Mouse (Mus musculus): ENCODE measurements around the gene Tmem63c. TPM values are rescaled to one million over a fixed set of nuclear protein-coding genes. Genes with fewer than 3 reads are reported as not detected.

The Tmem63c gene
- 0.11 and 0.12 TPM in 2 replicates for polyA plus RNA-seq (2015; fragmentation: Nextera tagmentation; extraction: Ambion mirVana)

DNA sequence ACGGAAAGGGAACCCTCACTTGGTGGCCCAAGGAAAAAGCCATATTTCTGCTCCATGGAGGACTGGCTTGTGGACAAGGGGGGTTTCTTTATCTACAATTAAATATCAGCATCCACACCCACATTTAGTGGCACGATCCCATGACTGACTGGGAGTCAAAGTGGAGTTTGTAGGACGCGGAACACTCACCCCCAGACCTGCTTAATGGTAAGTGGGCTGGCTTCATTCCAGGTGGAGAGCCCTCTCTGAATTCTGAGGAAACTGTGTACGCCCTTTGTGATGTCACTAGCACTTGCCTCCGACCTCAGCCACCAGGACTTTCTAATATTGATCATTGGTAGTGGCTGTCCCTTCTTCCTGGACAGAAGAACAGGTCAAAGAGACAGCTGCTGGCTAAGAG is at the start of gene Tmem63c:
Tmem63c (plus strand) TSS at position 301 of the 400 bp plus-strand sequence.
- H3K36me3 ChIP-seq (ENCODE audit: insufficient read depth, low read length): no peaks in the 10 kb centered on the region
- DNase-seq (ENCODE audit: low spot score): no peak
- H3K4me1 ChIP-seq (ENCODE audit: insufficient read depth, low read depth, low read length): no peaks in the 10 kb centered on the region
- H3K27ac ChIP-seq (ENCODE audit: low read length): no peak within 1 kb of the TSS
- H3K27me3 ChIP-seq (replicated peaks; ENCODE audit: insufficient read depth, low read length): no peaks in the 10 kb centered on the region
- H3K9ac ChIP-seq (replicated peaks; ENCODE audit: low read depth): no peak within 1 kb of the TSS
- TF ChIP-seq EP300 (IDR thresholded peaks at IDR 0.05): no peak
- no peak for ATAC-seq
- H3K4me2 ChIP-seq (replicated peaks; ENCODE audit: low read depth, low read length): no peak within 1 kb of the TSS
- no peaks in the 10 kb centered on the region for H3K9me3 ChIP-seq (ENCODE audit: low read length)
- no peak within 1 kb of the TSS for H3K4me3 ChIP-seq (ENCODE audit: low read depth, low read length)
- 60% methylated on average over 6 of the region's 6 CpGs for WGBS

DNA sequence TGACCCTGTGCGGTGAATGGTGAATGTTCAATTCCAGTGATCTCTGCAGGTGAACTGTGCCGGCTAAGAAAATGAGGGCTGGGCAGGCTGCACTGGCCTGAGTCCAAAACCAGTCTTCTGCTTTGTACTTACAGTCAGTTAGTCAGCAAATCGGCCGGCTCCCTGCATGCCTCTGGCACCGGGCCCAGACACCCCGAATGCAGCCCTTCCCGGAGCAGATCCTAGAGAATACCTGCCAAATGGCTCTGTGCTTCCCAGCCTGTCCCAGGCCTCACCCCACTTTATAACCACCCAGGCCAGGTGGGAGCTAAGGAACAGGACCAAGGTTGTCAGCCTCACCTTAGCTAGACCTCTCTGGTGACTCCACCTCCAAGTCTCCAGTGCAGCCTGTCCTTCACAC is 47.9 kb upstream of the Tmem63c start:
- WGBS: 9% methylated on average over 7 of the region's 7 CpGs
- ATAC-seq (peak; percentile 37), DNase-seq (ENCODE audit: low spot score) (peak; percentile 77)
- TF ChIP-seq EP300 (IDR thresholded peaks at IDR 0.05) (no peak), CTCF (IDR thresholded peaks at IDR 0.05) (no peak)
- Histone ChIP-seq H3K27ac (ENCODE audit: low read length) (no peak overlapping the region), H3K9ac (replicated peaks; ENCODE audit: low read depth) (no peak overlapping the region), H3K27me3 (replicated peaks; ENCODE audit: insufficient read depth, low read length) (no peaks in the 10 kb centered on the region), H3K9me3 (ENCODE audit: low read length) (no peaks in the 10 kb centered on the region), H3K4me1 (ENCODE audit: insufficient read depth, low read depth, low read length) (peaks cover 17% of the 10 kb centered on the region), H3K4me2 (replicated peaks; ENCODE audit: low read depth, low read length) (no peak overlapping the region), H3K4me3 (ENCODE audit: low read depth, low read length) (no peak overlapping the region), H3K36me3 (ENCODE audit: insufficient read depth, low read length) (no peaks in the 10 kb centered on the region)

DNA sequence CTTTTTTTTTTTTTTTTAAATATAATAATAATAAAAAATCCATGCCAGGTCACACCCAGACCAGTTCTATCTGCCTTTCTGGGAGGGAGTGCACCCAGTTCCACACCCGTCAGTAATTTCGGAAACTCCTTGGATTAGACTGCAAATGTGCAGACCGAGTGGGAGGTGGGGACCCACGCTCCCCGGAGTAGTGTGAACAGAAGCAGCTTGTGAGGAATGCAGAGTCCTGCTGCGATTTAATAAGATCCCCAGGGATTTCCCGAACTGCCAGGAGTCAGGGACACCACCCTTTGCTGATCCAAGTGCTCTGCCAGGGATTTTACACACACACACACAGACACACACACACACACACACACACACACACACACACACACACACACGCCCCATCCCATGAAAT is 47.4 kb upstream of the Tmem63c start:
- TF ChIP-seq EP300 (IDR thresholded peaks at IDR 0.05) (no peak), CTCF (IDR thresholded peaks at IDR 0.05) (no peak)
- H3K9me3 ChIP-seq (ENCODE audit: low read length): no peaks in the 10 kb centered on the region
- no peak overlapping the region for H3K27ac ChIP-seq (ENCODE audit: low read length)
- H3K4me3 ChIP-seq (ENCODE audit: low read depth, low read length): no peak overlapping the region
- WGBS: 32% methylated on average over 8 of the region's 8 CpGs
- no peaks in the 10 kb centered on the region for H3K27me3 ChIP-seq (replicated peaks; ENCODE audit: insufficient read depth, low read length)
- no peak overlapping the region for H3K9ac ChIP-seq (replicated peaks; ENCODE audit: low read depth)
- H3K36me3 ChIP-seq (ENCODE audit: insufficient read depth, low read length): no peaks in the 10 kb centered on the region
- no peak overlapping the region for H3K4me2 ChIP-seq (replicated peaks; ENCODE audit: low read depth, low read length)
- ATAC-seq (no peak), DNase-seq (ENCODE audit: low spot score) (no peak)
- peaks cover 17% of the 10 kb centered on the region for H3K4me1 ChIP-seq (ENCODE audit: insufficient read depth, low read depth, low read length)

DNA sequence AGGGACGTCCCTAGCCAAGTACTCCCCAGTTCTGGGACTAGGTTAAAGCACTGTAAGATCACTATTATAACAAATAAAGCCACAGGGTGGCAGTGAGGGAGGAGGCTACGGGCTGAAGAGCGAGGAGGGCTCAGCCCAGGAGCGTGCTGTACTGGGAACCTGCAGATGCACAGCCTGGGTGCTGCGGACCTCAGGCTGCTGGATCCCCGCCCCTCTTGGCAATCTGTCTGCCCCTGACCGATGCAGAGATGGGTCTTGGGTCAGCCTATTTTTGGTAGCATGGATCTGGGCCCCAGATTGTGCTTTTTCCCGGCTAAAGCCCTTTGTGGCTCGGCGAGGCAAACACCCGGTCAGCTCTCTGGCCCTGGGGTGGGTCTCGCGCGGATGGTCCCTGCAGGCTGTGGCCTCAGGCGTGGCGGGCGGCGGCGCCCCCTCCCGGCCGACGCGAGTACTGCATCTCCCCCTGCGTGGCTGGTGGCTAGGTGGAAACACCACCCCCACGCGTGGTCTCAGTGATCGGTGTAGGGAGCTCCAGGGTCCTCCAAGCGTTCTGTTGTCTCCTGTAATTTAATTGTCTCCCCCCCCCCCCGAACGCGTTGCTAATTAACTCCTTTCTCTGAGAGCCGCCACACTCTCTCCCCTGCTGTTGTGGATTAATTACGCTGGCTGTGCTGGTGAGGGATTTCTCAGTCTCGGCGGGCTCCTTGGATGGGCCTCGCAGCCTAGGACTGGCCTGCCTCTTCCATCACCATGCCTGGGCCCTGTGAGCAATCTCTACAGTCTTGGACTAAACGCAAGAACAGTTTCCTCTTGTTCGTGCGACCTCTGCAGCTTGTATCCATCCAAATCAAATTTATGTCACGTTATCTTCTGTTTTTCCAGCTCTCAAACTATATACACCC is 46.5 kb upstream of the Tmem63c start:
- peaks cover 17% of the 10 kb centered on the region for H3K4me1 ChIP-seq (ENCODE audit: insufficient read depth, low read depth, low read length)
- no peaks in the 10 kb centered on the region for H3K9me3 ChIP-seq (ENCODE audit: low read length)
- DNase-seq (ENCODE audit: low spot score) (peak; percentile 55), ATAC-seq (peak; percentile 70)
- no peak overlapping the region for H3K27ac ChIP-seq (ENCODE audit: low read length)
- peak overlapping the region; percentile 54 for H3K4me2 ChIP-seq (replicated peaks; ENCODE audit: low read depth, low read length)
- peak overlapping the region; percentile 24 for H3K4me3 ChIP-seq (ENCODE audit: low read depth, low read length)
- 7% methylated on average over 40 of the region's 40 CpGs for WGBS
- H3K9ac ChIP-seq (replicated peaks; ENCODE audit: low read depth): no peak overlapping the region
- H3K36me3 ChIP-seq (ENCODE audit: insufficient read depth, low read length): no peaks in the 10 kb centered on the region
- no peak for TF ChIP-seq EP300 (IDR thresholded peaks at IDR 0.05)
- peak; percentile 97 for TF ChIP-seq CTCF (IDR thresholded peaks at IDR 0.05)
- H3K27me3 ChIP-seq (replicated peaks; ENCODE audit: insufficient read depth, low read length): no peaks in the 10 kb centered on the region

DNA sequence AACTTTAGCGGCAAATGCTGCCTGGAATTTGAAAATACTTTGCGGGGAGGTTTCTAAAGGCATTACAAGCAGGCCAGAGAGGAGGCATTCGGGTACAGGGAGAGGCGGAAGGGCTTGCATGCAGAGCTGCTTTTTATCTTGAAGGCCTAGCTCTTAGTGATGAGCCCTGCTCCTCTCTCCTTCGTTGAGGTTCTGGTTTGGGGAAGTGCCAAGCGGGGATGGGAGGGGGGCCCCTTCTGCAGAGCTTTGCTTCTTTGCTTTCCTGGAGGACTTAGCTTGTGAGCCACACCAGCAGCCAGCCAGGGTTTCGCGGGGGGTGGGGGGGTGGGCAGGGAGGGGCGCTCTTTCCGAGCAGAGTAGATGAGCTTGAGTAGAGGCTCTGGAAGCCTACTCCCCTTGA is 45.4 kb upstream of the Tmem63c start:
- DNase-seq (ENCODE audit: low spot score): no peak

DNA sequence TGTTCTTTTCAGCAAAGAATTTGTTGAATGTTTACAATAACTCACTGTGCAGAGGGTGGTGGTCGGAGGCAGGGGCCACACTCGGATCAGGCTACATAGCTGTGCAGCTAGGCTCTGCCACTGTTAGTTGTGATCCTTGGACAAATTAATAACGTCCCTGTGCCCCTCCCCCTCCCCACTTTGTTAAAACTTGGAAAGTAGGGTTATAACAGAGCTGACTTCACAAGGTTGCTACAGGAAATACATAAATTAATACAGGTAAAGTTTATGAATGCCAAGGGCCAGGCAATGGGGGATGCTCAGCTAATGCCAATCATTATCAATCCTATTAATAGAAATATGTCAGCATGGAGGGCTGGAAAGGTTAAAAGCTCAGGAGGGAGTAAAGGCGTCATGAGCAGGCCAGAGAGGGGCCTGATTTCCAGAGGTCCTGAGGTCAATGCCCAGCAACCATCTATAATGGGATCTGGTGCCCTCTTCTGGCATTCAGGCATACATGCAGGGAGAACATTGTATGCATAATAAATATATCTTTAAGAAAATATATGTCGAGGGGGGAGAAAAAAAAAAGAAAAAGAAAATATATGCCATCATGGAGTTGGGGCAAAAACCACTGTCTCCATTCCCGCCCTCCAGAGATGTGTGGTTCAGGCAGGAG is 44.5 kb upstream of the Tmem63c start:
- Histone ChIP-seq H3K9ac (replicated peaks; ENCODE audit: low read depth) (no peak overlapping the region), H3K9me3 (ENCODE audit: low read length) (no peaks in the 10 kb centered on the region), H3K36me3 (ENCODE audit: insufficient read depth, low read length) (no peaks in the 10 kb centered on the region), H3K27me3 (replicated peaks; ENCODE audit: insufficient read depth, low read length) (no peaks in the 10 kb centered on the region), H3K4me3 (ENCODE audit: low read depth, low read length) (no peak overlapping the region), H3K4me1 (ENCODE audit: insufficient read depth, low read depth, low read length) (peaks cover 17% of the 10 kb centered on the region), H3K27ac (ENCODE audit: low read length) (no peak overlapping the region), H3K4me2 (replicated peaks; ENCODE audit: low read depth, low read length) (no peak overlapping the region)
- DNase-seq (ENCODE audit: low spot score) (peak; percentile 20), ATAC-seq (no peak)
- TF ChIP-seq CTCF (IDR thresholded peaks at IDR 0.05): peak; percentile 59
- TF ChIP-seq EP300 (IDR thresholded peaks at IDR 0.05): no peak
- 48% methylated on average over 6 of the region's 6 CpGs for WGBS

More for the DNA sequence above, 45.4 kb upstream of the Tmem63c start:
- TF ChIP-seq EP300 (IDR thresholded peaks at IDR 0.05) (no peak), CTCF (IDR thresholded peaks at IDR 0.05) (no peak)
- no peak for ATAC-seq
- 53% methylated on average over 10 of the region's 10 CpGs for WGBS
- no peaks in the 10 kb centered on the region for H3K36me3 ChIP-seq (ENCODE audit: insufficient read depth, low read length)
- H3K4me1 ChIP-seq (ENCODE audit: insufficient read depth, low read depth, low read length): peaks cover 17% of the 10 kb centered on the region
- H3K4me2 ChIP-seq (replicated peaks; ENCODE audit: low read depth, low read length): no peak overlapping the region
- no peaks in the 10 kb centered on the region for H3K9me3 ChIP-seq (ENCODE audit: low read length)
- H3K27ac ChIP-seq (ENCODE audit: low read length): no peak overlapping the region
- no peak overlapping the region for H3K4me3 ChIP-seq (ENCODE audit: low read depth, low read length)
- no peaks in the 10 kb centered on the region for H3K27me3 ChIP-seq (replicated peaks; ENCODE audit: insufficient read depth, low read length)
- no peak overlapping the region for H3K9ac ChIP-seq (replicated peaks; ENCODE audit: low read depth)
